Mouse (Mus musculus): Measurements from ENCODE around the gene Gm20741. TPM values are rescaled to one million over a fixed set of nuclear protein-coding genes. Genes with fewer than 3 reads are reported as not detected.

Gene Gm20741
- total and polyA plus RNA-seq, 2 experiments from 2014 or later: not detected

- DNase-seq (ENCODE audit: low spot score) (peak; percentile 16), ATAC-seq (ENCODE audit: low FRiP score) (no peak)
- H3K9ac ChIP-seq (replicated peaks; ENCODE audit: low read length, poor library complexity, severe bottlenecking): no peak overlapping the region
- no peak overlapping the region for H3K4me2 ChIP-seq (ENCODE audit: low read depth, low read length, poor library complexity, severe bottlenecking)
- H3K4me3 ChIP-seq (ENCODE audit: low read depth, low read length): no peak overlapping the region
- no peaks in the 10 kb centered on the region for H3K9me3 ChIP-seq (ENCODE audit: low read length)
- H3K27me3 ChIP-seq (ENCODE audit: insufficient read depth, low read length): no peaks in the 10 kb centered on the region
- no peak overlapping the region for H3K27ac ChIP-seq (ENCODE audit: low read depth, low read length)
- 80% methylated on average over 3 of the region's 3 CpGs for WGBS
- H3K4me1 ChIP-seq (ENCODE audit: insufficient read depth, low read length): no peaks in the 10 kb centered on the region
- H3K36me3 ChIP-seq (ENCODE audit: insufficient read depth, low read length): no peaks in the 10 kb centered on the region
- peak; percentile 64 for TF ChIP-seq CTCF (IDR thresholded peaks at IDR 0.05)
Measured at GRCm38 (mm10) chr16:88823736-88824135, 11.7 kb upstream of the Gm20741 start.

GRCm38 (mm10) chr16:88820066-88820465 lies 8.0 kb upstream of the Gm20741 start, which contains the start of gene Krtap15:
Gene Krtap15 (plus strand): TSS chr16:88820215.
- Histone ChIP-seq H3K4me2 (ENCODE audit: low read depth, low read length, poor library complexity, severe bottlenecking) (no peak within 1 kb of the TSS), H3K9ac (replicated peaks; ENCODE audit: low read length, poor library complexity, severe bottlenecking) (no peak within 1 kb of the TSS), H3K4me1 (ENCODE audit: insufficient read depth, low read length) (no peaks in the 10 kb centered on the region), H3K9me3 (ENCODE audit: low read length) (no peaks in the 10 kb centered on the region), H3K27ac (ENCODE audit: low read depth, low read length) (no peak within 1 kb of the TSS), H3K4me3 (ENCODE audit: low read depth, low read length) (no peak within 1 kb of the TSS), H3K27me3 (ENCODE audit: insufficient read depth, low read length) (no peaks in the 10 kb centered on the region), H3K36me3 (ENCODE audit: insufficient read depth, low read length) (no peaks in the 10 kb centered on the region)
- TF ChIP-seq CTCF (IDR thresholded peaks at IDR 0.05): no peak
- ATAC-seq (ENCODE audit: low FRiP score): no peak
- DNase-seq (ENCODE audit: low spot score): no peak
- WGBS: 82% methylated on average over 3 of the region's 3 CpGs

- no peak overlapping the region for H3K27ac ChIP-seq (ENCODE audit: low read depth, low read length)
- H3K9ac ChIP-seq (replicated peaks; ENCODE audit: low read length, poor library complexity, severe bottlenecking): no peak overlapping the region
- no peaks in the 10 kb centered on the region for H3K9me3 ChIP-seq (ENCODE audit: low read length)
- H3K4me2 ChIP-seq (ENCODE audit: low read depth, low read length, poor library complexity, severe bottlenecking): no peak overlapping the region
- 77% methylated on average over 2 of the region's 2 CpGs for WGBS
- no peak overlapping the region for H3K4me3 ChIP-seq (ENCODE audit: low read depth, low read length)
- no peaks in the 10 kb centered on the region for H3K36me3 ChIP-seq (ENCODE audit: insufficient read depth, low read length)
- DNase-seq (ENCODE audit: low spot score): peak; percentile 3
- no peak for ATAC-seq (ENCODE audit: low FRiP score)
- H3K27me3 ChIP-seq (ENCODE audit: insufficient read depth, low read length): no peaks in the 10 kb centered on the region
- no peak for TF ChIP-seq CTCF (IDR thresholded peaks at IDR 0.05)
- no peaks in the 10 kb centered on the region for H3K4me1 ChIP-seq (ENCODE audit: insufficient read depth, low read length)
Measured at GRCm38 (mm10) chr16:88786786-88787185, 25.2 kb downstream of the Gm20741 start.

- no peak for DNase-seq (ENCODE audit: low spot score)
- Histone ChIP-seq H3K4me1 (ENCODE audit: insufficient read depth, low read length) (no peaks in the 10 kb centered on the region), H3K4me3 (ENCODE audit: low read depth, low read length) (no peak within 1 kb of the TSS)
Measured at GRCm38 (mm10) chr16:88777596-88777995, 34.4 kb downstream of the Gm20741 start, which contains the start of gene Gm5965. Gene Gm5965 (plus strand): TSS chr16:88777896.

GRCm38 (mm10) chr16:88774106-88774505 lies 37.9 kb downstream of the Gm20741 start, which contains the start of gene 2310057N15Rik:
Gene 2310057N15Rik (minus strand): TSS chr16:88774206.
- no peak within 1 kb of the TSS for H3K27ac ChIP-seq (ENCODE audit: low read depth, low read length)
- no peak for TF ChIP-seq CTCF (IDR thresholded peaks at IDR 0.05)
- no peak for DNase-seq (ENCODE audit: low spot score)
- H3K9ac ChIP-seq (replicated peaks; ENCODE audit: low read length, poor library complexity, severe bottlenecking): no peak within 1 kb of the TSS
- no peaks in the 10 kb centered on the region for H3K4me1 ChIP-seq (ENCODE audit: insufficient read depth, low read length)
- no peak within 1 kb of the TSS for H3K4me2 ChIP-seq (ENCODE audit: low read depth, low read length, poor library complexity, severe bottlenecking)
- no peak within 1 kb of the TSS for H3K4me3 ChIP-seq (ENCODE audit: low read depth, low read length)
- no peaks in the 10 kb centered on the region for H3K9me3 ChIP-seq (ENCODE audit: low read length)
- H3K27me3 ChIP-seq (ENCODE audit: insufficient read depth, low read length): no peaks in the 10 kb centered on the region
- no peak for ATAC-seq (ENCODE audit: low FRiP score)
- no peaks in the 10 kb centered on the region for H3K36me3 ChIP-seq (ENCODE audit: insufficient read depth, low read length)
- 87% methylated on average over 2 of the region's 2 CpGs for WGBS

More at GRCm38 (mm10) chr16:88777596-88777995, 34.4 kb downstream of the Gm20741 start, which contains the start of gene Gm5965:
- no peak within 1 kb of the TSS for H3K9ac ChIP-seq (replicated peaks; ENCODE audit: low read length, poor library complexity, severe bottlenecking)
- H3K4me2 ChIP-seq (ENCODE audit: low read depth, low read length, poor library complexity, severe bottlenecking): no peak within 1 kb of the TSS
- ATAC-seq (ENCODE audit: low FRiP score): no peak
- H3K27me3 ChIP-seq (ENCODE audit: insufficient read depth, low read length): no peaks in the 10 kb centered on the region
- TF ChIP-seq CTCF (IDR thresholded peaks at IDR 0.05): no peak
- no peaks in the 10 kb centered on the region for H3K9me3 ChIP-seq (ENCODE audit: low read length)
- no peaks in the 10 kb centered on the region for H3K36me3 ChIP-seq (ENCODE audit: insufficient read depth, low read length)
- 92% methylated on average over 5 of the region's 6 CpGs for WGBS
- no peak within 1 kb of the TSS for H3K27ac ChIP-seq (ENCODE audit: low read depth, low read length)

Other genes with a start within 250 kb of the Gm20741 start
- not detected in 2 replicates for gene Cldn8, start 249.0 kb downstream of the Gm20741 start, total RNA-seq (2014; rRNA removed)
- not detected in 2 replicates for gene Cldn8, start 249.0 kb downstream of the Gm20741 start, polyA plus RNA-seq (2015; fragmentation: Nextera tagmentation; extraction: Ambion mirVana)
- gene Krtap24-1, start 199.9 kb downstream of the Gm20741 start, total RNA-seq (2014; rRNA removed): not detected in 2 replicates
- gene Krtap24-1, start 199.9 kb downstream of the Gm20741 start, polyA plus RNA-seq (2015; fragmentation: Nextera tagmentation; extraction: Ambion mirVana): not detected in 2 replicates
- not detected in 2 replicates for gene 2310079G19Rik, start 184.6 kb downstream of the Gm20741 start, total RNA-seq (2014; rRNA removed)
- gene 2310079G19Rik, start 184.6 kb downstream of the Gm20741 start, polyA plus RNA-seq (2015; fragmentation: Nextera tagmentation; extraction: Ambion mirVana): not detected in 2 replicates
- not detected in 2 replicates for gene Krtap26-1, start 164.4 kb downstream of the Gm20741 start, total RNA-seq (2014; rRNA removed)
- not detected in 2 replicates for gene Krtap26-1, start 164.4 kb downstream of the Gm20741 start, polyA plus RNA-seq (2015; fragmentation: Nextera tagmentation; extraction: Ambion mirVana)
- gene Krtap27-1, start 140.5 kb downstream of the Gm20741 start, total RNA-seq (2014; rRNA removed): not detected in 2 replicates
- not detected in 2 replicates for gene Krtap27-1, start 140.5 kb downstream of the Gm20741 start, polyA plus RNA-seq (2015; fragmentation: Nextera tagmentation; extraction: Ambion mirVana)
- gene 2310061N02Rik, start 104.3 kb downstream of the Gm20741 start, total RNA-seq (2014; rRNA removed): not detected in 2 replicates
- not detected in 2 replicates for gene 2310061N02Rik, start 104.3 kb downstream of the Gm20741 start, polyA plus RNA-seq (2015; fragmentation: Nextera tagmentation; extraction: Ambion mirVana)
- not detected in 2 replicates for gene Krtap13-1, start 83.4 kb downstream of the Gm20741 start, total RNA-seq (2014; rRNA removed)
- gene Krtap13-1, start 83.4 kb downstream of the Gm20741 start, polyA plus RNA-seq (2015; fragmentation: Nextera tagmentation; extraction: Ambion mirVana): not detected in 2 replicates
- not detected in 2 replicates for gene Krtap13, start 60.6 kb downstream of the Gm20741 start, total RNA-seq (2014; rRNA removed)
- not detected in 2 replicates for gene Krtap13, start 60.6 kb downstream of the Gm20741 start, polyA plus RNA-seq (2015; fragmentation: Nextera tagmentation; extraction: Ambion mirVana)
- gene 2310034C09Rik, start 53.4 kb downstream of the Gm20741 start, total RNA-seq (2014; rRNA removed): not detected in 2 replicates
- gene 2310034C09Rik, start 53.4 kb downstream of the Gm20741 start, polyA plus RNA-seq (2015; fragmentation: Nextera tagmentation; extraction: Ambion mirVana): not detected in 2 replicates
- not detected in 2 replicates for gene 2310057N15Rik, start 38.0 kb downstream of the Gm20741 start, total RNA-seq (2014; rRNA removed)
- not detected in 2 replicates for gene 2310057N15Rik, start 38.0 kb downstream of the Gm20741 start, polyA plus RNA-seq (2015; fragmentation: Nextera tagmentation; extraction: Ambion mirVana)
- gene Gm5965, start 34.3 kb downstream of the Gm20741 start, total RNA-seq (2014; rRNA removed): not detected in 2 replicates
- not detected in 2 replicates for gene Gm5965, start 34.3 kb downstream of the Gm20741 start, polyA plus RNA-seq (2015; fragmentation: Nextera tagmentation; extraction: Ambion mirVana)
- not detected in 2 replicates for gene Krtap15, start 8.0 kb upstream of the Gm20741 start, total RNA-seq (2014; rRNA removed)
- gene Krtap15, start 8.0 kb upstream of the Gm20741 start, polyA plus RNA-seq (2015; fragmentation: Nextera tagmentation; extraction: Ambion mirVana): not detected in 2 replicates
- gene Krtap14, start 13.9 kb upstream of the Gm20741 start, total RNA-seq (2014; rRNA removed): not detected in 2 replicates
- gene Krtap14, start 13.9 kb upstream of the Gm20741 start, polyA plus RNA-seq (2015; fragmentation: Nextera tagmentation; extraction: Ambion mirVana): not detected in 2 replicates
- not detected in 2 replicates for gene Krtap19-1, start 57.2 kb upstream of the Gm20741 start, total RNA-seq (2014; rRNA removed)
- not detected in 2 replicates for gene Krtap19-1, start 57.2 kb upstream of the Gm20741 start, polyA plus RNA-seq (2015; fragmentation: Nextera tagmentation; extraction: Ambion mirVana)
- gene Krtap19-2, start 62.0 kb upstream of the Gm20741 start, total RNA-seq (2014; rRNA removed): not detected in 2 replicates
- not detected in 2 replicates for gene Krtap19-2, start 62.0 kb upstream of the Gm20741 start, polyA plus RNA-seq (2015; fragmentation: Nextera tagmentation; extraction: Ambion mirVana)
- not detected in 2 replicates for gene Krtap19-3, start 65.8 kb upstream of the Gm20741 start, total RNA-seq (2014; rRNA removed)
- gene Krtap19-3, start 65.8 kb upstream of the Gm20741 start, polyA plus RNA-seq (2015; fragmentation: Nextera tagmentation; extraction: Ambion mirVana): not detected in 2 replicates
- not detected in 2 replicates for gene Krtap19-4, start 72.9 kb upstream of the Gm20741 start, total RNA-seq (2014; rRNA removed)
- gene Krtap19-4, start 72.9 kb upstream of the Gm20741 start, polyA plus RNA-seq (2015; fragmentation: Nextera tagmentation; extraction: Ambion mirVana): not detected in 2 replicates
- not detected in 2 replicates for gene Krtap19-5, start 84.2 kb upstream of the Gm20741 start, total RNA-seq (2014; rRNA removed)
- gene Krtap19-5, start 84.2 kb upstream of the Gm20741 start, polyA plus RNA-seq (2015; fragmentation: Nextera tagmentation; extraction: Ambion mirVana): not detected in 2 replicates
- not detected in 2 replicates for gene Krtap19-9b, start 120.0 kb upstream of the Gm20741 start, total RNA-seq (2014; rRNA removed)
- gene Krtap19-9b, start 120.0 kb upstream of the Gm20741 start, polyA plus RNA-seq (2015; fragmentation: Nextera tagmentation; extraction: Ambion mirVana): not detected in 2 replicates
- not detected in 2 replicates for gene Krtap16-3, start 150.7 kb upstream of the Gm20741 start, total RNA-seq (2014; rRNA removed)
- not detected in 2 replicates for gene Krtap16-3, start 150.7 kb upstream of the Gm20741 start, polyA plus RNA-seq (2015; fragmentation: Nextera tagmentation; extraction: Ambion mirVana)
- not detected in 2 replicates for gene Krtap22-2, start 198.5 kb upstream of the Gm20741 start, total RNA-seq (2014; rRNA removed)
- gene Krtap22-2, start 198.5 kb upstream of the Gm20741 start, polyA plus RNA-seq (2015; fragmentation: Nextera tagmentation; extraction: Ambion mirVana): not detected in 2 replicates
- gene Gm10229, start 203.1 kb upstream of the Gm20741 start, total RNA-seq (2014; rRNA removed): not detected in 2 replicates
- not detected in 2 replicates for gene Gm10229, start 203.1 kb upstream of the Gm20741 start, polyA plus RNA-seq (2015; fragmentation: Nextera tagmentation; extraction: Ambion mirVana)
- not detected in 2 replicates for gene Krtap6-1, start 219.5 kb upstream of the Gm20741 start, total RNA-seq (2014; rRNA removed)
- gene Krtap6-1, start 219.5 kb upstream of the Gm20741 start, polyA plus RNA-seq (2015; fragmentation: Nextera tagmentation; extraction: Ambion mirVana): not detected in 2 replicates
- not detected in 2 replicates for gene Gm10228, start 229.3 kb upstream of the Gm20741 start, total RNA-seq (2014; rRNA removed)
- not detected in 2 replicates for gene Gm10228, start 229.3 kb upstream of the Gm20741 start, polyA plus RNA-seq (2015; fragmentation: Nextera tagmentation; extraction: Ambion mirVana)
- not detected in 2 replicates for gene Krtap6-5, start 235.7 kb upstream of the Gm20741 start, total RNA-seq (2014; rRNA removed)
- not detected in 2 replicates for gene Krtap6-5, start 235.7 kb upstream of the Gm20741 start, polyA plus RNA-seq (2015; fragmentation: Nextera tagmentation; extraction: Ambion mirVana)